Mouse (Mus musculus) MEL (cell line): ENCODE data around the gene 1700023F06Rik. TPM values are rescaled to one million over a fixed set of nuclear protein-coding genes. Genes with fewer than 3 reads are reported as not detected.

Experiments
- DNase-seq: peaks from one replicate; pipeline ENCODE4 v3.0.0; 2011; ENCODE audit warnings: low read depth, low spot score
- H3K27ac ChIP-seq: 2 replicates; pipeline ENCODE4 v1.5.1; 2012; ENCODE audit warnings: low read depth, mild to moderate bottlenecking, control low read depth, low read length, moderate library complexity; ENCODE audit not compliant: control insufficient read depth
- H3K27me3 ChIP-seq, 2 experiments: fragments of 150-350 bp in 1 of 2; sonication (generic) in 1 of 2; 2 replicates each; pipeline ENCODE4 v1.6.1; 2012; ENCODE audit warnings: low read length in 2 of 2, mild to moderate bottlenecking in 2 of 2, improper control_type of control experiment in 1 of 2, moderate library complexity in 1 of 2; ENCODE audit not compliant: insufficient read depth in 2 of 2, control insufficient read depth in 1 of 2
- H3K36me3 ChIP-seq, 2 experiments: 2 replicates each; pipeline ENCODE4 v1.6.1; 2012 to 2014; ENCODE audit warnings: low read length in 2 of 2, improper control_type of control experiment in 1 of 2, inconsistent platforms in 1 of 2, mild to moderate bottlenecking in 1 of 2; ENCODE audit not compliant: insufficient read depth in 2 of 2, control insufficient read depth in 1 of 2
- H3K4me1 ChIP-seq, 2 experiments: fragments of 150-350 bp in 1 of 2; sonication (generic) in 1 of 2; 2 replicates each; pipeline ENCODE4 v1.6.1; 2012; ENCODE audit warnings: low read length in 2 of 2, improper control_type of control experiment in 1 of 2, mild to moderate bottlenecking in 1 of 2; ENCODE audit not compliant: insufficient read depth in 2 of 2, control insufficient read depth in 1 of 2
- H3K4me3 ChIP-seq, 2 experiments: fragments of 150-350 bp in 1 of 2; sonication (generic) in 1 of 2; 2 replicates each; pipeline ENCODE4 v1.5.1; 2012; ENCODE audit warnings: low read depth in 2 of 2, low read length in 2 of 2, mild to moderate bottlenecking in 2 of 2, moderate library complexity in 2 of 2, control low read depth in 1 of 2, improper control_type of control experiment in 1 of 2; ENCODE audit not compliant: control insufficient read depth in 1 of 2, insufficient read depth in 1 of 2
- H3K79me2 ChIP-seq: 2 replicates; pipeline ENCODE4 v1.6.1; 2012; ENCODE audit warnings: mild to moderate bottlenecking, low read length, moderate library complexity; ENCODE audit not compliant: control insufficient read depth, poor library complexity, insufficient read depth
- H3K9ac ChIP-seq: 2 replicates; pipeline ENCODE4 v1.6.1; 2012; ENCODE audit warnings: low read depth, mild to moderate bottlenecking, control low read depth, low read length, moderate library complexity; ENCODE audit not compliant: control insufficient read depth, poor library complexity, severe bottlenecking
- H3K9me3 ChIP-seq: fragments of 150-350 bp; sonication (generic); replicated peaks from 2 replicates; pipeline ENCODE4 v1.6.1; 2012; ENCODE audit warnings: mild to moderate bottlenecking, low read length, improper control_type of control experiment, moderate library complexity; ENCODE audit not compliant: insufficient read depth
- BHLHE40 ChIP-seq: IDR thresholded peaks from 2 replicates; pipeline ENCODE4 v1.6.1; 2012; ENCODE audit warnings: low read depth, mild to moderate bottlenecking, inconsistent platforms, low read length, improper control_type of control experiment, borderline replicate concordance
- CHD1 ChIP-seq: IDR thresholded peaks from 2 replicates; pipeline ENCODE4 v1.6.1; 2012; ENCODE audit warnings: low read depth, mild to moderate bottlenecking, inconsistent platforms, low read length, improper control_type of control experiment
- CTCF ChIP-seq, 3 experiments: IDR thresholded peaks in 2 of 3; conservative IDR thresholded peaks in 1 of 3; 2 replicates each; pipeline ENCODE4 v1.5.1; 2011 to 2012; ENCODE audit warnings: low read length in 3 of 3, low read depth in 2 of 3, mild to moderate bottlenecking in 2 of 3, improper control_type of control experiment in 1 of 3, inconsistent platforms in 1 of 3, mixed read lengths in 1 of 3, moderate library complexity in 1 of 3; ENCODE audit not compliant: control insufficient read depth in 1 of 3, insufficient read depth in 1 of 3, poor library complexity in 1 of 3, severe bottlenecking in 1 of 3
- EP300 ChIP-seq, 2 experiments: IDR thresholded peaks; 2 replicates each; pipeline ENCODE4 v1.6.1; 2011; ENCODE audit warnings: improper control_type of control experiment in 2 of 2, low read length in 2 of 2, low read depth in 1 of 2, mild to moderate bottlenecking in 1 of 2
- GATA1 ChIP-seq: IDR thresholded peaks from 2 replicates; pipeline ENCODE4 v1.6.1; 2011; ENCODE audit warnings: low read depth, low read length, improper control_type of control experiment
- HCFC1 ChIP-seq: IDR thresholded peaks from 2 replicates; pipeline ENCODE4 v1.6.1; 2012; ENCODE audit warnings: low read depth, mild to moderate bottlenecking, inconsistent platforms, low read length, improper control_type of control experiment, moderate library complexity
- MAX ChIP-seq: IDR thresholded peaks from 2 replicates; pipeline ENCODE4 v1.6.1; 2011; ENCODE audit warnings: low read length, improper control_type of control experiment
- MXI1 ChIP-seq: IDR thresholded peaks from 2 replicates; pipeline ENCODE4 v1.6.1; 2011; ENCODE audit warnings: mild to moderate bottlenecking, low read depth, low read length, improper control_type of control experiment
- MYB ChIP-seq: IDR thresholded peaks from 2 replicates; pipeline ENCODE4 v1.6.1; 2011; ENCODE audit warnings: mild to moderate bottlenecking, low read depth, low read length, improper control_type of control experiment
- NELFE ChIP-seq: IDR thresholded peaks from 2 replicates; pipeline ENCODE4 v1.6.1; 2011; ENCODE audit warnings: low read depth, low read length, improper control_type of control experiment
- NRF1 ChIP-seq: IDR thresholded peaks from 2 replicates; pipeline ENCODE4 v1.6.1; 2014; ENCODE audit warnings: low read depth, mild to moderate bottlenecking, inconsistent platforms, low read length, improper control_type of control experiment, moderate library complexity; ENCODE audit not compliant: poor library complexity, insufficient read depth, severe bottlenecking
- POLR2AphosphoS5 ChIP-seq: IDR thresholded peaks from 2 replicates; pipeline ENCODE4 v1.6.1; 2012; ENCODE audit warnings: low read depth, borderline replicate concordance, mild to moderate bottlenecking, inconsistent platforms, low read length, moderate library complexity, mixed read lengths
- RAD21 ChIP-seq: IDR thresholded peaks from 2 replicates; pipeline ENCODE4 v1.6.1; 2011; ENCODE audit warnings: mild to moderate bottlenecking, low read depth, low read length, improper control_type of control experiment
- SIN3A ChIP-seq: IDR thresholded peaks from 2 replicates; pipeline ENCODE4 v1.6.1; 2012; ENCODE audit warnings: low read length, improper control_type of control experiment, inconsistent platforms
- SMC3 ChIP-seq: IDR thresholded peaks from 2 replicates; pipeline ENCODE4 v1.6.1; 2011; ENCODE audit warnings: low read depth, low read length, improper control_type of control experiment
- TBP ChIP-seq: IDR thresholded peaks from 2 replicates; pipeline ENCODE4 v1.8.0; 2011; ENCODE audit warnings: low read depth, low read length, improper control_type of control experiment
- TCF12 ChIP-seq: IDR thresholded peaks from 2 replicates; pipeline ENCODE4 v1.6.1; 2014; ENCODE audit warnings: low read depth, mild to moderate bottlenecking, inconsistent platforms, low read length, improper control_type of control experiment, moderate library complexity
- USF1 ChIP-seq: IDR thresholded peaks from 2 replicates; pipeline ENCODE4 v1.6.1; 2014; ENCODE audit warnings: low read depth, mild to moderate bottlenecking, inconsistent platforms, low read length, improper control_type of control experiment, moderate library complexity
- ZC3H11A ChIP-seq: IDR thresholded peaks from 2 replicates; pipeline ENCODE4 v1.6.1; 2012; ENCODE audit warnings: low read depth, mild to moderate bottlenecking, inconsistent platforms, low read length, improper control_type of control experiment
- ZKSCAN1 ChIP-seq: IDR thresholded peaks from 2 replicates; pipeline ENCODE4 v1.6.1; 2012; ENCODE audit warnings: low read depth, mild to moderate bottlenecking, inconsistent platforms, low read length, improper control_type of control experiment, moderate library complexity
- ZNF384 ChIP-seq: IDR thresholded peaks from 2 replicates; pipeline ENCODE4 v1.6.1; 2012; ENCODE audit warnings: low read depth, mild to moderate bottlenecking, inconsistent platforms, low read length, improper control_type of control experiment
- polyA plus RNA-seq, 2 experiments: library from polyadenylated mRNA; stranded (reverse) in 1 of 2; unstranded in 1 of 2; fragments of >175 nt in 1 of 2; fragments of >200 nt in 1 of 2; gene quantifications; 2 replicates each; pipeline versions ENCODE4 v1.2.1 to v1.2.4; 2012; ENCODE audit warnings: low replicate concordance in 2 of 2, low read depth in 1 of 2; ENCODE audit not compliant: insufficient read length in 2 of 2, insufficient read depth in 1 of 2, missing spikeins in 1 of 2
- total RNA-seq: library from RNA; depleted of rRNA; stranded (reverse); fragments of 300-350 nt; gene quantifications from 2 replicates; pipeline ENCODE4 v1.2.3, GENCODE M21; 2012

Gene 1700023F06Rik
- total and polyA plus RNA-seq, 3 experiments, result not detected

- TF ChIP-seq CHD1, result no peak
- TF ChIP-seq CTCF (IDR thresholded peaks at IDR 0.05 in 2 of 3, conservative IDR thresholded peaks at IDR 0.05 in 1 of 3; ENCODE audit: control insufficient read depth in 1 of 3, insufficient read depth in 1 of 3, low read depth in 2 of 3, low read length in 3 of 3, poor library complexity in 1 of 3, severe bottlenecking in 1 of 3), result no peak
- TF ChIP-seq, all 39 proteins: peak for 11
These were observed 33.4 kb downstream of the 1700023F06Rik start (continued) for GRCm38 (mm10) chr11:103174891-103175391.

- Histone ChIP-seq H3K27ac (peak overlapping the region; percentile 74), H3K79me2 (no peaks in the 10 kb centered on the region; the same call in 1 of the 2 replicates), H3K9me3 (no peaks in the 10 kb centered on the region), H3K27me3 (peaks cover 3 to 12% of the 10 kb centered on the region in 2 experiments; a peak in 3 of 4 replicates), H3K4me1 (peaks cover 7 to 31% of the 10 kb centered on the region in 2 experiments; a peak in 3 of 4 replicates), H3K9ac (peak overlapping the region; percentile 34), H3K4me3 (no peak overlapping the region), H3K36me3 (peaks cover 0 to 16% of the 10 kb centered on the region in 2 experiments; a peak in 2 of 4 replicates)
- no peak for DNase-seq
- TF ChIP-seq ZNF384, result 0 out of 2 replicates have a peak, but pooled peaks have one; percentile 17
- TF ChIP-seq MAX, result no peak
These were observed 33.9 kb downstream of the 1700023F06Rik start for GRCm38 (mm10) chr11:103174411-103174832.

- no peak overlapping the region for H3K4me3 ChIP-seq
- H3K9me3 ChIP-seq, result no peaks in the 10 kb centered on the region
- TF ChIP-seq NELFE (no peak), ZC3H11A (no peak), POLR2AphosphoS5 (no peak), MXI1 (no peak)
- peaks cover 0 to 16% of the 10 kb centered on the region in 2 experiments; a peak in 2 of 4 replicates for H3K36me3 ChIP-seq
- H3K9ac ChIP-seq, result no peak overlapping the region
- DNase-seq, result no peak
- H3K4me1 ChIP-seq, result peaks cover 7 to 31% of the 10 kb centered on the region in 2 experiments; a peak in 3 of 4 replicates
- H3K79me2 ChIP-seq, result no peaks in the 10 kb centered on the region; the same call in 1 of the 2 replicates
- peaks cover 3 to 12% of the 10 kb centered on the region in 2 experiments; a peak in 3 of 4 replicates for H3K27me3 ChIP-seq
- peak overlapping the region; percentile 74 for H3K27ac ChIP-seq
These were observed 34.5 kb downstream of the 1700023F06Rik start for GRCm38 (mm10) chr11:103173771-103174344.

GRCm38 (mm10) chr11:103173041-103173770, 35.2 kb downstream of the 1700023F06Rik start:
- Histone ChIP-seq H3K9ac (no peak overlapping the region), H3K9me3 (no peaks in the 10 kb centered on the region), H3K4me1 (peaks cover 7 to 30% of the 10 kb centered on the region in 2 experiments; a peak in 3 of 4 replicates), H3K36me3 (peaks cover 0 to 16% of the 10 kb centered on the region in 2 experiments; a peak in 2 of 4 replicates), H3K79me2 (no peaks in the 10 kb centered on the region; the same call in 1 of the 2 replicates), H3K4me3 (no peak overlapping the region), H3K27ac (peak overlapping the region; percentile 74; the same call in 1 of the 2 replicates)
- DNase-seq, result no peak
- TF ChIP-seq TBP, result no peak
- no peak for TF ChIP-seq GATA1
- TF ChIP-seq ZKSCAN1, result no peak
- no peak for TF ChIP-seq EP300 (IDR thresholded peaks at IDR 0.05; ENCODE audit: low read depth in 1 of 2, low read length in 2 of 2)
- TF ChIP-seq HCFC1, result no peak
- TF ChIP-seq NRF1, result no peak
- TF ChIP-seq USF1, result peak; percentile 58
- TF ChIP-seq RAD21, result no peak
- TF ChIP-seq MYB, result no peak
- TF ChIP-seq SIN3A, result no peak
- 0 out of 2 replicates have a peak, but pooled peaks have one; percentile 22 for TF ChIP-seq MXI1
- TF ChIP-seq BHLHE40, result no peak
- no peak for TF ChIP-seq CHD1
- TF ChIP-seq SMC3, result no peak
- no peak for TF ChIP-seq TCF12
- TF ChIP-seq, all 39 proteins: peak for 2
- peaks cover 3 to 12% of the 10 kb centered on the region in 2 experiments; a peak in 3 of 4 replicates for H3K27me3 ChIP-seq
